Mouse (Mus musculus) limb, embryonic 15.5 days (tissue): ENCODE results near the gene Tfg. TPM values are rescaled to one million over a fixed set of nuclear protein-coding genes. Genes with fewer than 3 reads are reported as not detected.

ENCODE experiments used
- polyA plus RNA-seq: library from polyadenylated mRNA; unstranded; fragments of >200 nt; fragmentation: Nextera tagmentation; extraction: Ambion mirVana; gene quantifications from 2 replicates; pipeline ENCODE4 v1.2.1, GENCODE M21; 2015

Tfg gene
- polyA plus RNA-seq, 1 experiment from 2014 or later = 156 TPM

Other genes with a start within 250 kb of the Tfg start
- gene Abi3bp, start 239.6 kb downstream of the Tfg start, polyA plus RNA-seq = 33.5 and 34.6 TPM in 2 replicates
- gene Adgrg7, start 78.4 kb upstream of the Tfg start, polyA plus RNA-seq = 0.06 and 0.09 TPM in 2 replicates
- gene Tmem45a, start 168.7 kb upstream of the Tfg start, polyA plus RNA-seq = 146 and 147 TPM in 2 replicates
- 0.38 and 0.46 TPM in 2 replicates for gene Lnp1, start 210.6 kb upstream of the Tfg start, polyA plus RNA-seq